Mouse (Mus musculus) olfactory bulb, adult 2 months (tissue): ENCODE measurements around the gene Kti12. TPM values are rescaled to one million over a fixed set of nuclear protein-coding genes. Genes with fewer than 3 reads are reported as not detected.

Experiments
- H3K27ac ChIP-seq: fragments of 200-500 bp; 2 replicates; pipeline ENCODE4 v1.5.1; 2012; ENCODE audit warnings: low read depth, low read length; ENCODE audit not compliant: insufficient read depth
- H3K4me1 ChIP-seq: fragments of 200-500 bp; 2 replicates; pipeline ENCODE4 v1.6.1; 2012; ENCODE audit warnings: low read length; ENCODE audit not compliant: control insufficient read depth, insufficient read depth
- H3K4me3 ChIP-seq: fragments of 200-500 bp; 2 replicates; pipeline ENCODE4 v1.5.1; 2012; ENCODE audit warnings: mild to moderate bottlenecking, low read depth, low read length, moderate library complexity; ENCODE audit not compliant: insufficient read depth
- CTCF ChIP-seq: fragments of 200-500 bp; IDR thresholded peaks from 2 replicates; pipeline ENCODE4 v1.5.1; 2012; ENCODE audit warnings: low read depth, mild to moderate bottlenecking, low read length, moderate library complexity; ENCODE audit not compliant: insufficient read depth
- POLR2A ChIP-seq: fragments of 200-500 bp; IDR thresholded peaks from 2 replicates; pipeline ENCODE4 v1.6.1; 2012; ENCODE audit warnings: mild to moderate bottlenecking, low read depth, low read length, moderate library complexity; ENCODE audit not compliant: insufficient read depth
- WGBS: fragments of 180-500 bp; shearing (Covaris S2); methylation state at CpG from one replicate; pipeline ENCODE4 v1.1.7; 2018; 5-methylcytosine and 5-hydroxymethylcytosine counted together
- polyA plus RNA-seq: library from polyadenylated mRNA; stranded (reverse); fragments of >200 nt; gene quantifications from 2 replicates; pipeline ENCODE4 v1.2.4, GENCODE M21; 2012; ENCODE audit warnings: low replicate concordance; ENCODE audit not compliant: missing spikeins, insufficient read depth, insufficient read length

Gene Kti12
- polyA plus RNA-seq, 1 experiment, result not detected

DNA sequence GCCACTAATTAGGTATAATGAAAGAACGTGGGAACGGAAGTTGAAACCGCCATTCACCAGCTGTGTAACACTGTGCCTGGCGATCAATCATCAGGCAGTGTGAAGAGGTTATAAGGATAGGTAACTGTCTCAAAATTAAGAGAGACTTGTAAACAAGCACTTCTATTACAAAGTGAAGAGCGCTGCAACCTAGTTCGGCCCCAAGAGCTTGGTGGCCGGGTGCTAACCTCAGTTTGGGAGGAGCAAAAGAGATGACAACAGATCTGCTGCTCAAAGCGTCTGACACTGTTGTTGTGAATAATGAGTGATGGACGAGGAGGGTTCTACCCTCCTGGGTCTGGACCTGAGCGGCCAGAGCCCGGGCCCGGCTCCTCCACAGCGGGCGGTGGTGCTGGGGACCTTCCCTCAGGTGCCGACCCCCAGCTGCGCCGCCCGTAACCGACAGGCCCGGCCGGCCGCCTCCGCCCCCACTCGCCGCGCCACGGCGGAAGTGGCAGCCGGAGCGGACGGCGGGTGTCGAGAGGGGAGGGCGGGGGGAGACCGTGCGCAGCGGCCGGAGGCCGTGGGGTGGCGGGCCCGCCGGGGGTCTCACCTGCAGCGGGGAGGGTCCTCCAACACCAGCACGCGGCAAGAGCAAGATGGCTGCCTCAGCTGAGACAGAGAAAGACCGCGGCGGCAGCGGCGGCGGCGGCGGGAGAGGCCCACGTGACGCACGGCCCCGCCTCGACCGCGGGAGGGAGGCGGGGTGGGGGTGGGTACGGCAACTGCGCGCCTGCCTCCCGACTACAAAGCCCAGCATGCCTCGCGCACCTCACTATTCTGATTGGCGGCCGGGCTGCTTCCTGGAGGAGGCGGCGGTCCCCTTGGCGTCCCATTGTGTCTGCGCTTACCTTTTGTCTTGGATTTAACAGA is 14.4 kb upstream of the Kti12 start, which contains the start of gene Btf3l4:
Btf3l4 (minus strand) TSS at position 699 of the 912 bp plus-strand sequence.
- H3K27ac ChIP-seq, result peak within 1 kb of the TSS; percentile 99
- H3K4me1 ChIP-seq, result peaks cover 10% of the 10 kb centered on the region
- under 1% methylated on average over 73 of the region's 73 CpGs for WGBS
- H3K4me3 ChIP-seq, result peak within 1 kb of the TSS; percentile 100
- peak; percentile 75; the same call in 1 of the 2 replicates for TF ChIP-seq POLR2A
- no peak for TF ChIP-seq CTCF

DNA sequence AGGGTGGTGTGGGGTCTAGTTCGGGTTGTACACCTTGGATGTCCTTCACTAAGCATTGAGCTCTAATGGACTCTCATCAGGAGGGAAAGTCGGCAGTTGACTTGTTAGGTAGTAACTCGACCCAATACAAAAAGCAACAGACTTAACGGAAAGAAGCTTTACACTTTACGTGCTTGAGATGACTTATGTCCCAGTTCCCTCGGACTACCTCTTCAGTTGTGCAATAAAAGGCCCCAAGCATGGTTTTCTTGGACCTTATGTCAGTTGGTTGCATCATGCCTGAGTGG is 13.8 kb upstream of the Kti12 start:
- under 1% methylated on average over 6 of the region's 6 CpGs for WGBS
- peak overlapping the region; percentile 95 for H3K27ac ChIP-seq
- H3K4me1 ChIP-seq, result peaks cover 10% of the 10 kb centered on the region
- TF ChIP-seq CTCF, result no peak
- H3K4me3 ChIP-seq, result peak overlapping the region; percentile 100

DNA sequence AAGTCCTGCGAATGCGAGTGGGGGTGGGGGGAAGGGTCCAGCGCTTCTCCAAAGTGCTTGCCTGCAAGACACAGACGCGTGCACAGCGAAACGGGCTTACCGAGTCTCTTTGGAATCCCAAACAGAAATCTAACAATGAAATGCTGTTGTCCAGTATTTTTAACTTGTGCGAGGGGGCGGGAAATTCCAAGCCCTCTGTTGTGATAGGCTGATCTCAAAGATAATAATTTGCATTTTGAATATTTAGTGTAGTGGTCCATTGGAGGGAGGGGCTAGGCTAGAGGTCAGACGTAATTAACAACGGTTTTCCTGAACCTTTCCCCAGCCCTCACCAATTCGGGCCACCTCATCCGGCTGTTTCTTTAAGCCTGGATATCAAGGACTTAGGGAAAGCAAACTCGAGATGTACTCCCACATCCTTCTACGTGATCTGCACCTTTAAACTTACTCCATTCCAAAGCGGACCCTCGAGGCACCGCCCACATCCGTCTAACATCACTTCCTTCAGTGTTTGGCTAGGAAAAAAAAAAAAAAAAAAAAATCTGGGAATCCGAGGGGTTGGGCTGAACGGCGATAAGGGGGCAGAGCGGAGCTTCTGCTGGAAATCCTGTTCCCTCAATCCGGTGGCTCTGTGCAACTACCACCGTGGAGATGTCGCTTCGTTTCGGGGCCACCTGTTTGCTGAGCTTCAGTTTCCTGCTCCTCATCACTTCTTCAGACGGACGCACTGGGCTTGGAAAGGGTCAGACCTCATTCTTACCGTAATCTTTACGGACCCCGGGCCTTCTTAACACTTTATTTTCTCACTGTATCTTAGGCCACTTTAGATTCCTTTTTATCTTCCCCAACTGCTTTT is 13.2 kb upstream of the Kti12 start, which contains the start of gene Txndc12:
Txndc12 (plus strand) TSS at position 487 of the 856 bp plus-strand sequence.
- H3K4me3 ChIP-seq, result peak within 1 kb of the TSS; percentile 100
- WGBS, result under 1% methylated on average over 34 of the region's 34 CpGs
- peaks cover 10% of the 10 kb centered on the region for H3K4me1 ChIP-seq
- peak within 1 kb of the TSS; percentile 99 for H3K27ac ChIP-seq
- 0 out of 2 replicates have a peak, but pooled peaks have one; percentile 23 for TF ChIP-seq POLR2A
- no peak for TF ChIP-seq CTCF

DNA sequence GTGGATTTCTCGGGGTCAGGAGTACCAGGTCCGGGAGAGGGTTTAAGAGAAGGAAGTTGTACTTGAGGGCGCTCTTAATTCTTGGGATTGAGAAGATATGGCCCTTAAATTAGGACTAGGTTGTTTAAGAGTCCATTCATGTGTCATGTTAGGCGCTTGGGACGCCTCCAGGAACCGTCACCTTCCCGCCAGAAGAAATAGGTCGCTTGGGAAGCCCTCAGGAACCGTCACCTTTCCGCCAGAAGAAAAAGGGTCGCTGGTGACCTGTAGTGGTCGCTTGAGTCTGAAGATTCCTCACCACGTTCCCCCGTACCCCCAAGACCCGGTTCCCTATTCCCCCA is 12.6 kb upstream of the Kti12 start:
- H3K4me3 ChIP-seq, result peak overlapping the region; percentile 100
- 1% methylated on average over 15 of the region's 15 CpGs for WGBS
- peaks cover 10% of the 10 kb centered on the region for H3K4me1 ChIP-seq
- TF ChIP-seq CTCF, result no peak
- TF ChIP-seq POLR2A, result no peak
- peak overlapping the region; percentile 66 for H3K27ac ChIP-seq

DNA sequence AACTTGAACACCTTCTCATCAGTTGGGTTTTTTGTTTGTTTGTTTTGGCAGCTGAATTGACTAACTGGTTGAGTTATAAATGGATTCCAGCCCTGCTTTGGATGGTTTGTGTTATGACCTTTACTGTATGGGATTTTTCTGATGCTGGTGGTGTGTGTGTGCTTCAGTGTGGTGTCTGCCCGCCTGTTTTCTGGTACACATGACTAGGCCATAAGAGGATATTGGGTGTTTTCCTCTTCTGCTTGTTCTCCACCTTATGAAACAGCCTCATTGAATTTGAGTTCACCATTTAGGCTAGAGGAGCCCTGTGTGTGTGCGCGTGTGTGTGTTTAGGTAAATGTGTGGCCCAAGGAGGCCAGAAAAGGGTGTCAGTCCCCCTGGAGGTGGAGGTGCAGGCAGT is 12.1 kb upstream of the Kti12 start:
- peaks cover 7% of the 10 kb centered on the region for H3K4me1 ChIP-seq
- TF ChIP-seq CTCF, result no peak
- TF ChIP-seq POLR2A, result no peak
- no peak overlapping the region for H3K27ac ChIP-seq
- 60% methylated on average over 3 of the region's 3 CpGs for WGBS
- H3K4me3 ChIP-seq, result peak overlapping the region; percentile 12

DNA sequence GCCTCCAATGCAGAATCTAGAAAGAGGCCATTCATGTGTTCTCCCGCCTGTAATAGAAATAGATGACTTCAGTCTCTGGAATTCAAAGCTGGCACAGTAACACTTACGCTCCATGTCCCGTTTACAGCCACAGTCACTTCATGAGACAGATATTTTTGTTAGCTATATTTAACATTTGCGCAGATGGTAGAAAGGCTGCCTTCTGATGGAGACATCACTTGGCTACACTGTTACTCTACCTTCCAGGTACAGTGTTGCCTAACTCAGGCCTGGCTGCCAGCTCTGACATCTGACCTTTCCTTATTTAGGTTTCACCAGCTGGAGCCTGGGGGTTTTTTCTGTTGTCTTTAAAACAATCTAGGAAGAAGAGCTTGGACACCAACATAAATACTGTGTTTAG is 9.6 kb upstream of the Kti12 start:
- Histone ChIP-seq H3K4me3 (no peak overlapping the region), H3K27ac (no peak overlapping the region), H3K4me1 (peaks cover 7% of the 10 kb centered on the region)
- TF ChIP-seq CTCF (no peak), POLR2A (no peak)
- WGBS, result 63% methylated on average over 4 of the region's 4 CpGs

DNA sequence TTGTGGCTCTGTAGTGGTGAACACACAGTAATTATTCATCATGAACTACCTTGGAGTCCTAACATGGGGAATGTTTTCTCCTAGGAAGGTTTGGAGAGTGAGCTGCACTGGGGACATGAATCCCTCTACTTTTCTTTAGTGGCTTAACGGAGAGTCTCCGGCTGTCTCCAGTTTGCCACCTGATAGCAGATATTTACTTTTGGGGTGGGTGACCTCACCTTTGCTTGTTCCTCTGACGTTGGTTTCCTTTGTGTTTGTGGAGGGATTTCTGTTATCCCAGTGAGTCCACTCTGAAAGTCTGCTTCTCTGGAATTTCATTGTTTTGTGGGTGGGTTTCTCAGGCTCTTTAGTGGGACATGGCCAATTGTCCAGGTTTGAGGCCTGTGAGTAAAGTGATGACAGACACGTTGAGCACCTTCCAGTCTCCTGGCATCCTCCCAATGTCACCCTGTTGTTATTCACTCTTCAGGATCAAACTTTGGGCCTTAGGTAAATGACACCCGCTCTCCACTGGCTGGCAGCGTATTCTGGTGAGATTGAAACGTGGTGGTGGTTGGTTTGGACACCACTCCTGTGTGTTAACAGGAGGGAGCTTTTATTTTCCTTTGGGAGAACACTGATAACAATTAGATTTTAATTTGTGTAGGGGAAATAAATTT is 5.5 kb upstream of the Kti12 start:
- no peak overlapping the region for H3K4me3 ChIP-seq
- no peak overlapping the region for H3K27ac ChIP-seq
- WGBS, result 91% methylated on average over 7 of the region's 7 CpGs
- TF ChIP-seq CTCF (no peak), POLR2A (no peak)
- H3K4me1 ChIP-seq, result no peaks in the 10 kb centered on the region

DNA sequence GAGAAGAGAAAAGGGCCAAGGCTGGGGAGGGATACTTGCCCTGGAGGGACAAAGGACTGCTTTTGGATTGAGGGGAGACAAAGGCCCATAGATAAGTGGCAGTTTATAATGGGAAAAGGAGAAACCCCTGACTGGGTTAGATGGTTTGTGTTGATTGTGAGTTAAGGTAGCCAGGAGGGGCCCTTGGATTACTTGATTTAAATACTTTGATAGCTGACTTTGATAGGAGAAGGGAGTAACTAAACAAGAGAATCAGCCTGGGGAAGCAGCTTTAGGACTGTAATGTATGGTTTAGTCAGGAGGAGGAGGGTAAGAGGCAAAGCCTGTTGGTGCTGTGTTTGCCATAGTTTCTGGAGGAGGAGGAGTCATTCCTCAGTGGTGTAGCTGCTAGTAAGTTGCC is 4.2 kb upstream of the Kti12 start:
- Histone ChIP-seq H3K4me3 (no peak overlapping the region), H3K4me1 (0 out of 2 replicates have a peak, but pooled peaks cover under 1% of the 10 kb centered on the region), H3K27ac (no peak overlapping the region)
- TF ChIP-seq POLR2A (no peak), CTCF (no peak)
